Mouse (Mus musculus) liver, postnatal 0 days (tissue): ENCODE measurements around the gene Mrps7.

Source experiments
- CTCF ChIP-seq: sonication (generic); IDR thresholded peaks from 2 replicates; pipeline ENCODE4 v1.5.1; 2016; ENCODE audit warnings: antibody characterized with exemption, low read depth
- EP300 ChIP-seq: IDR thresholded peaks from 2 replicates; pipeline ENCODE4 v1.6.1; 2016; ENCODE audit warnings: antibody characterized with exemption, low read depth, mild to moderate bottlenecking

DNA sequence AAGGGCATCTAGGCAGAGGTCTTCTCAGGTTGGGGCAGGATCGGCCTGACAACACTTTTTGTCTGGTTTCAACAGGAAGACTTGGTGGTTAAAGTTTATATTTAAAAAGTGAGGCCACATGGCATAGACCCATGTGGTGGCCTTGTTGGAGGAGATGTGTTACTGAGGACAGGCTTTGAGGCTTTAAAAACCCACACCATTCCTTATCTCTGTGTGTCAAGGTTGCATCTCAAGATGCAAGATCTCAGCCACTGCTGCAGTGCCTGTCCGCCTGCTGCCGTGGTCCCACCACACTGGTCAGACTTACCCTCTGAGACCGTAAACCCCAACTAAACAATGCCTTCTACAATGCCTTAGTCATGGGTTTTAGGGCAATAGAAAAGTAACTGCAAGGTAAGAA is 5.4 kb upstream of the Mrps7 start:
- TF ChIP-seq CTCF: no peak
- TF ChIP-seq EP300: no peak
